10 mouse cellular contexts compared by ENCODE assay signal in genomic region chr15:78670341-78670740, GRCm38 (mm10). TPM values are rescaled to one million over a fixed set of nuclear protein-coding genes. Genes with fewer than 3 reads are reported as not detected.
DNase-seq lines count a peak whose midpoint lies in the region.
"Had no signal": no experiment of that assay in that cellular context is flagged by ENCODE, and none has a peak within 500 bp of the region (broad histone marks: within the 10 kb centered on the region; RNA-seq: fewer than 3 reads in every experiment).

No protein-coding gene starts in this region.

- intact Hi-C loops in gastrocnemius, postnatal 14 days (cut with DNase I; ENCODE audit: low total_unique reads), result no loop called here

- H3K9me3 ChIP-seq in limb, embryonic 10.5 days (replicated peaks), result no peaks in the 10 kb centered on the region
- H3K9me3 ChIP-seq: embryonic facial prominence, embryonic 13.5 days; neural tube, embryonic 13.5 days had no signal

- WGBS in limb, embryonic 10.5 days, result 47% methylated on average over 5 of the region's 5 CpGs

- H3K4me3 ChIP-seq in limb, embryonic 10.5 days, result no peak overlapping the region
- H3K4me3 ChIP-seq: embryonic facial prominence, embryonic 13.5 days; neural tube, embryonic 13.5 days had no signal

- H3K4me1 ChIP-seq in limb, embryonic 10.5 days, result peaks cover 19% of the 10 kb centered on the region
- H3K4me1 ChIP-seq: embryonic facial prominence, embryonic 13.5 days had no signal

- 0 out of 2 replicates have a peak overlapping the region, but pooled peaks have one; percentile 14 for H3K27ac ChIP-seq in limb, embryonic 10.5 days
- H3K27ac ChIP-seq: embryonic facial prominence, embryonic 13.5 days; neural tube, embryonic 13.5 days had no signal

- H3K27me3 ChIP-seq in limb, embryonic 10.5 days (ENCODE audit: low read depth, poor library complexity, severe bottlenecking), result peaks cover 64% of the 10 kb centered on the region

- no peaks in the 10 kb centered on the region for H3K36me3 ChIP-seq in limb, embryonic 10.5 days
- H3K36me3 ChIP-seq: embryonic facial prominence, embryonic 13.5 days had no signal

- peak; percentile 31 for DNase-seq in gastrocnemius, postnatal 14 days
- no peak for DNase-seq in gastrocnemius, adult 18-20 months (ENCODE audit: low spot score)
- peak; percentile 97 for DNase-seq in MN1 (ENCODE audit: low spot score)
- peak; percentile 44 for DNase-seq in cerebellum, adult 9-10 months
- DNase-seq in limb, embryonic 10.5 days (ENCODE audit: low spot score), result no peak
- peak; percentile 72 for DNase-seq in right cerebral cortex, postnatal 14 days
- DNase-seq in thymus, postnatal 0 days (ENCODE audit: low spot score), result no peak
- no peak for DNase-seq in heart, adult 8-10 months (ENCODE audit: low spot score)

RNA-seq across cellular contexts. Expression of gene Elfn2, which starts 48.2 kb away (rescaled TPM):
- under 1 TPM; 0.07 to 0.62 TPM for total RNA-seq in gastrocnemius, postnatal 14 days (2021)
- under 1 TPM; 0.02 to 0.05 TPM for total RNA-seq in gastrocnemius, adult 18-20 months (2021)
- polyA plus RNA-seq in limb, embryonic 10.5 days (2016; fragmentation: Nextera tagmentation; extraction: Ambion mirVana), result not detected in 2 replicates
- polyA plus RNA-seq in thymus, postnatal 0 days (2015; fragmentation: Nextera tagmentation; extraction: Ambion mirVana), result 0.91 and 1.3 TPM in 2 replicates
- total RNA-seq in heart, adult 8-10 months (2022), result 1 to 10 TPM; 1.9 to 4.4 (median 2.5) TPM

Comparison
In these comparisons a context has a peak if more than half of its experiments do, and no peak if none do; other contexts are left out.
1. DNase-seq: peak in gastrocnemius, postnatal 14 days (single experiment), MN1 (single experiment), cerebellum, adult 9-10 months (single experiment) and right cerebral cortex, postnatal 14 days (single experiment); none in gastrocnemius, adult 18-20 months (single experiment), limb, embryonic 10.5 days (single experiment), thymus, postnatal 0 days (single experiment) and heart, adult 8-10 months (single experiment).